Mouse (Mus musculus): ENCODE measurements around the gene Camta2.
A peak's percentile ranks its signal among the peaks of the same experiment; 100 is the strongest.

Camta2 gene

GRCm38 (mm10) chr11:70647716-70648420, 40.0 kb downstream of the Camta2 start:
- peak; percentile 57 for DNase-seq (ENCODE audit: low read depth)

- peak; percentile 100 for DNase-seq (ENCODE audit: low read depth)
These were observed 40.9 kb downstream of the Camta2 start, which contains the start of the genes Rnf167 and Slc25a11 for GRCm38 (mm10) chr11:70646691-70647650. Gene Rnf167, plus strand, starts transcription at chr11:70647235. Gene Slc25a11, minus strand, starts transcription at chr11:70647479.

- no peak for DNase-seq (ENCODE audit: low read depth)
These were observed 41.7 kb downstream of the Camta2 start for GRCm38 (mm10) chr11:70646259-70646555.

- DNase-seq (ENCODE audit: low read depth) = no peak
These were observed 42.2 kb downstream of the Camta2 start for GRCm38 (mm10) chr11:70645461-70646258.

GRCm38 (mm10) chr11:70644564-70645103, 43.3 kb downstream of the Camta2 start:
- DNase-seq (ENCODE audit: low read depth) = no peak

GRCm38 (mm10) chr11:70643051-70643450, 44.9 kb downstream of the Camta2 start:
- no peak for DNase-seq (ENCODE audit: low read depth)

- DNase-seq (ENCODE audit: low read depth) = peak; percentile 52
These were observed 46.7 kb downstream of the Camta2 start for GRCm38 (mm10) chr11:70641241-70641640.

GRCm38 (mm10) chr11:70639976-70640375, 47.9 kb downstream of the Camta2 start:
- no peak for DNase-seq (ENCODE audit: low read depth)

- DNase-seq (ENCODE audit: low read depth) = peak; percentile 96
These were observed 49.1 kb downstream of the Camta2 start, which contains the start of gene Gp1ba for GRCm38 (mm10) chr11:70638714-70639278. Gene Gp1ba, plus strand, starts transcription at chr11:70639122.

GRCm38 (mm10) chr11:70638293-70638692, 49.6 kb downstream of the Camta2 start:
- DNase-seq (ENCODE audit: low read depth) = no peak

GRCm38 (mm10) chr11:70637764-70638163, 50.1 kb downstream of the Camta2 start:
- peak; percentile 21 for DNase-seq (ENCODE audit: low read depth)

- DNase-seq (ENCODE audit: low read depth) = no peak
These were observed 52.3 kb downstream of the Camta2 start for GRCm38 (mm10) chr11:70635601-70636000.

GRCm38 (mm10) chr11:70630129-70630528, 57.8 kb downstream of the Camta2 start:
- DNase-seq (ENCODE audit: low read depth) = peak; percentile 36

- peak; percentile 86 for DNase-seq (ENCODE audit: low read depth)
These were observed 58.3 kb downstream of the Camta2 start for GRCm38 (mm10) chr11:70629557-70629956.

- no peak for DNase-seq (ENCODE audit: low read depth)
These were observed 59.5 kb downstream of the Camta2 start for GRCm38 (mm10) chr11:70628431-70628830.

- DNase-seq (ENCODE audit: low read depth) = no peak
These were observed 61.0 kb downstream of the Camta2 start for GRCm38 (mm10) chr11:70626877-70627276.

GRCm38 (mm10) chr11:70625473-70625872, 62.4 kb downstream of the Camta2 start:
- peak; percentile 68 for DNase-seq (ENCODE audit: low read depth)

- peak; percentile 66 for DNase-seq (ENCODE audit: low read depth)
These were observed 64.7 kb downstream of the Camta2 start for GRCm38 (mm10) chr11:70623053-70623742.

- DNase-seq (ENCODE audit: low read depth) = peak; percentile 91
These were observed 65.7 kb downstream of the Camta2 start for GRCm38 (mm10) chr11:70621972-70622814.
